Mouse (Mus musculus) thymus, postnatal 25 days (tissue): ENCODE results near the gene Rnf5.

Experiments used
- DNase-seq: peaks from one replicate; pipeline ENCODE4 v3.0.0; 2022

Rnf5 gene

GRCm38 (mm10) chr17:34604511-34605237 lies 1.2 kb upstream of the Rnf5 start:
- DNase-seq = no peak

GRCm38 (mm10) chr17:34604061-34604508 lies 595 bp upstream of the Rnf5 start, which contains the start of gene Agpat1:
Gene Agpat1 (plus strand): TSS chr17:34604262.
- peak; percentile 98 for DNase-seq

- no peak for DNase-seq
Observed at GRCm38 (mm10) chr17:34601796-34602195, 1.7 kb downstream of the Rnf5 start.

- DNase-seq = no peak
Observed at GRCm38 (mm10) chr17:34599891-34600290, 3.6 kb downstream of the Rnf5 start.

- DNase-seq = no peak
Observed at GRCm38 (mm10) chr17:34597566-34598095, 5.9 kb downstream of the Rnf5 start, which contains the start of gene Ager. Gene Ager (plus strand): TSS chr17:34597862.

GRCm38 (mm10) chr17:34596098-34596497 lies 7.4 kb downstream of the Rnf5 start:
- no peak for DNase-seq

- no peak for DNase-seq
Observed at GRCm38 (mm10) chr17:34593752-34594525, 9.6 kb downstream of the Rnf5 start.

GRCm38 (mm10) chr17:34592581-34593549 lies 10.6 kb downstream of the Rnf5 start:
- DNase-seq = peak; percentile 34

GRCm38 (mm10) chr17:34591994-34592375 lies 11.5 kb downstream of the Rnf5 start:
- peak; percentile 91 for DNase-seq

GRCm38 (mm10) chr17:34591029-34591993 lies 12.2 kb downstream of the Rnf5 start, which contains the start of gene Pbx2:
Gene Pbx2 (plus strand): TSS chr17:34591266.
- DNase-seq = peak; percentile 63

GRCm38 (mm10) chr17:34590154-34590987 lies 13.1 kb downstream of the Rnf5 start:
- peak; percentile 45 for DNase-seq

- DNase-seq = peak; percentile 83
Observed at GRCm38 (mm10) chr17:34589681-34590101, 13.8 kb downstream of the Rnf5 start, which contains the start of gene Gpsm3. Gene Gpsm3 (plus strand): TSS chr17:34589806.

GRCm38 (mm10) chr17:34589206-34589605 lies 14.3 kb downstream of the Rnf5 start:
- DNase-seq = peak; percentile 52

- peak; percentile 39 for DNase-seq
Observed at GRCm38 (mm10) chr17:34588767-34589166, 14.7 kb downstream of the Rnf5 start.

GRCm38 (mm10) chr17:34587814-34588213 lies 15.7 kb downstream of the Rnf5 start:
- no peak for DNase-seq

GRCm38 (mm10) chr17:34587423-34587811 lies 16.1 kb downstream of the Rnf5 start:
- DNase-seq = peak; percentile 98

- peak; percentile 58 for DNase-seq
Observed at GRCm38 (mm10) chr17:34586796-34587422, 16.6 kb downstream of the Rnf5 start.

GRCm38 (mm10) chr17:34585877-34586771 lies 17.4 kb downstream of the Rnf5 start:
- DNase-seq = no peak
